Mouse (Mus musculus): Measurements from ENCODE around the gene Anapc15-ps. TPM values are rescaled to one million over a fixed set of nuclear protein-coding genes. Genes with fewer than 3 reads are reported as not detected.
A peak's percentile ranks its signal among the peaks of the same experiment; 100 is the strongest.

Gene Anapc15-ps
- total RNA-seq, 2 experiments from 2014 or later, result not detected

GRCm38 (mm10) chr10:95676387-95676786 is 3.1 kb upstream of the Anapc15-ps start:
- no peak for DNase-seq
- intact Hi-C loops (cut with DNase I; ENCODE audit: low total_unique reads), result no loop called here

DNA sequence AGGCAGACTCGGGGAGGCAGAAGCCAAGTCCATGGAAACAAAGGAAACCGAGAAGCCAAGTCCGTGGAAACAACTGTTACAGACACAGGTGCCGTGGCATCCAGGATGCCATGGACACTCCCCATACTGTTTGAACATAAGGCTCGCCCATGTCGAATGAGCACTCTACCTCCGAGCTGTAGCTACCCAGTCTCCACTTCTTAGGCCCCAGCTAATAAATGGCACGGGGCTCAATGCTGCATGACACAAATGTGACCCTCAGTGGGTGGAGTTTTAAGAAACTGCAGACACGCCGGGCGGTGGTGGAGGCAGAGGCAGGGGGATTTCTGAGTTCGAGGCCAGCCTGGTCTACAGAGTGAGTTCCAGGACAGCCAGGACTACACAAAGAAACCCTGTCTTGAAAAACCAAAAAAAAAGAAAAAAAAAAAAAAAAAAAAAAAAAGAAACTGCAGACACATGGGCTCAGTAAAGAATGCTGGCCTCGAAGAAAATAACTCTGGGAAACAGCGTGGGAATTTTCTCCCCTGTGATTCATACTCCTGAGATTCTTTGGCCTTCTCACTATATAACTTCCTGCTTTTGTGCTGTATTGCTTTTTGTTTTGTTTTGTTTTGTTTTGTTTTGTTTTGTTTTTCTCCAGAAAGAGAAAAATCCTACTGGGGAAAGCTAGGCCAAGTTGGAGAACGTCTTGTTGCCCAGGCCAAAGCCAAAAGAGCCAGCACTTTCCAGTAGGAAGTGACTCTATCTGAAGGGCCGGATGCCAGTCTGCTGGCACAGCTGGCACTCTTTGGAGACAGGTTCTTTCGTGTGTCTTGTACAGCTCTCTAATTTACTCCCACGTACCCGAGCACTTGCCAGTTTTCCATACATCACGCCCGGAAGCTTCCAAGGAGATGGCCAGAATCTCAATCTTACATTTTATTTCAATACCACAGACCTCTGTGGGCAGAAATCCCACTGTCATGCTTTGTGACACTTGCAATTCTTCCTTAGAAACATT is 2.2 kb downstream of the Anapc15-ps start:
- intact Hi-C loops (cut with DNase I; ENCODE audit: low total_unique reads), result no loop called here

GRCm38 (mm10) chr10:95669872-95670271 is 3.4 kb downstream of the Anapc15-ps start:
- intact Hi-C loops (cut with DNase I; ENCODE audit: low total_unique reads), result loop anchor here (10.0 kb wide), 1 partner anchor 105 kb away; the partner anchor contains the start of gene Nudt4
- no peak for DNase-seq

More for the DNA sequence above, 2.2 kb downstream of the Anapc15-ps start:
- peak; percentile 46 for DNase-seq

DNA sequence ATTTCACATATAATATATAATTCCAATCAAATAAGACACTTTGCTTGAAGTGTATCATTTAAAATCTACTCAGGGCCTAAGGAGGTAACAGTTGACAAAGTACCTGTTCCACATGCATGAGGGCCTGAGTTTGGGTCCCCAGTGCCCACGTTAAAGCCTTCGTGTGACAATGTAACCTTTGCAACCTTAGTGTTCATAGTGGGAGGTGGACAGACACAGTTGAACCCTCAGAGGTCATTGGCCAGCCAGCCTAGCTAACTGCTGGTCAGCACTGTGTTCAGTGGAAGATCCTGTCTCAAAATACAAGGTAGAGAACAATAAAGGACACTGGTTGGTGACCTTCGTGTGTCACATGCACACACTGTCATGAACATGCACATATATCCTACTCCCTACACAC is 4.2 kb downstream of the Anapc15-ps start:
- DNase-seq, result no peak
- intact Hi-C loops (cut with DNase I; ENCODE audit: low total_unique reads), result loop anchor here (10.0 kb wide), 1 partner anchor 104 kb away; the partner anchor contains the start of gene Nudt4

GRCm38 (mm10) chr10:95667371-95668030 is 5.8 kb downstream of the Anapc15-ps start:
- DNase-seq, result no peak
- intact Hi-C loops (cut with DNase I; ENCODE audit: low total_unique reads), result loop anchor here (10.0 kb wide), 1 partner anchor 103 kb away; the partner anchor contains the start of gene Nudt4

GRCm38 (mm10) chr10:95666791-95667190 is 6.5 kb downstream of the Anapc15-ps start:
- no peak for DNase-seq
- intact Hi-C loops (cut with DNase I; ENCODE audit: low total_unique reads), result loop anchor here (10.0 kb wide), 1 partner anchor 102 kb away; the partner anchor contains the start of gene Nudt4

DNA sequence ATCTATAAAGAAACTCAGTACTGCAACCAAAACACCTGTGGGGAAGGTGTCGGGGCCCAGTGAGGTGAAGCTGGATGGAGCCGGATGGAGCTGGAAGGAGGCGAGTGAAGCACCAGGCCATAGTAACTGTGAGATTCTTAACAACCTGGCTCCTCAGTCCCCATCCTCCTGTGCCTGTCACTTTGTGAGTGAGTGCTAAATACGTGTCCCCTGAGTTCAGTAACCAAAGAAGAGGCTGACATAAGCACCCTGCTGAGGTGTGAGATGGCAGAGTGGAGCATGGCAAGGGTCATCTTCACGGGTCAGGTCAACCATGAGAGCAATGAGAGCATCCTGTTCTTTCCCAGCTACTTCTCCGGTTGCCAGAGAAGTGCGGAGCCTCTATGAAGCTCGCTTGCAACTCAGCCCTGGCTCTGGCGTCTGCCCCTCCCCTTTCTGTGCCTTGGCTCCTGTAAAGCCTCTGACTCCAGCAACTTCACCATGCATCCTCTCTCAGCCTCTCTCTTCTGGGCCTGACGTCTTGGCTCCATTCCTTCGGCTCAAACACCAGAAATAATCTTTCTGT is 7.7 kb downstream of the Anapc15-ps start:
- DNase-seq, result peak; percentile 63
- intact Hi-C loops (cut with DNase I; ENCODE audit: low total_unique reads), result loop anchor here (10.0 kb wide), 1 partner anchor 101 kb away; the partner anchor contains the start of gene Nudt4

GRCm38 (mm10) chr10:95664613-95665012 is 8.6 kb downstream of the Anapc15-ps start:
- DNase-seq, result no peak
- intact Hi-C loops (cut with DNase I; ENCODE audit: low total_unique reads), result loop anchor here (10.0 kb wide), 1 partner anchor 100 kb away; the partner anchor contains the start of gene Nudt4

GRCm38 (mm10) chr10:95660356-95660755 is 12.9 kb downstream of the Anapc15-ps start:
- intact Hi-C loops (cut with DNase I; ENCODE audit: low total_unique reads), result loop anchor here (10.0 kb wide), 1 partner anchor 96 kb away; the partner anchor contains the start of gene Nudt4
- no peak for DNase-seq

DNA sequence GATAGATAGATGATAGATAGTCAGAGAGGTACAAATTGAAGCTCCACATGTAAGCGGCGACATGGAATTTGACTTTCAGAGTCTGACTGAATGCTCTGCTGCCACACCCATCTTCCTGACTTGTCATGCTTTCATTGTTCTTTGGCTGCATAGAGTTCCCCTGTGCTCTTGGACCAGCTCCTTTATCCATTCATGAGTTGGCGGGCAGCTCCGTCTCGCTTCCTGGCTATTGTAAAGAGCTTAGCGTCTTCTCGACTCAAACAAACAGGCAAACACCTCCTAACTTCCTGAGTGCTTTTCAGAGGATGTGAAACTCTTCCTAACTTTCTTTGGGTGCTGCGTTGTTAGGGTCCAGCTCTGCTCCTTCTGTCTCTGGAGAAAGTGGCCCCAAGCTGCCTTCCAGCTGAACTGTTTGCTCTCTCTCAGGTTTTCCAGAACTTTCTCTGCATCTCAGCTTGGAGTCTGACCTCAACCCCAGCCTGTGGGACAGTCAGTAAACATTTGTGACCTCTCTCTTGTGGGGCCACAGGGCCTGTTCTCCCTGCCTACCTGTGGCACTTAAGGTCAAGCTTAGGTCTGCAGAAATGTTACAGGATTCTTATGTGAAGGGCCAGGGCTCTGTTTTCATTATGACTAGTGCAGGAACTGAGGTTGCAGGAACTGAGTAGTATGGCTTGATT is 13.6 kb downstream of the Anapc15-ps start:
- intact Hi-C loops (cut with DNase I; ENCODE audit: low total_unique reads), result loop anchor here (10.0 kb wide), 1 partner anchor 95 kb away; the partner anchor contains the start of gene Nudt4
- no peak for DNase-seq

GRCm38 (mm10) chr10:95658836-95659343 is 14.4 kb downstream of the Anapc15-ps start:
- intact Hi-C loops (cut with DNase I; ENCODE audit: low total_unique reads), result no loop called here

DNA sequence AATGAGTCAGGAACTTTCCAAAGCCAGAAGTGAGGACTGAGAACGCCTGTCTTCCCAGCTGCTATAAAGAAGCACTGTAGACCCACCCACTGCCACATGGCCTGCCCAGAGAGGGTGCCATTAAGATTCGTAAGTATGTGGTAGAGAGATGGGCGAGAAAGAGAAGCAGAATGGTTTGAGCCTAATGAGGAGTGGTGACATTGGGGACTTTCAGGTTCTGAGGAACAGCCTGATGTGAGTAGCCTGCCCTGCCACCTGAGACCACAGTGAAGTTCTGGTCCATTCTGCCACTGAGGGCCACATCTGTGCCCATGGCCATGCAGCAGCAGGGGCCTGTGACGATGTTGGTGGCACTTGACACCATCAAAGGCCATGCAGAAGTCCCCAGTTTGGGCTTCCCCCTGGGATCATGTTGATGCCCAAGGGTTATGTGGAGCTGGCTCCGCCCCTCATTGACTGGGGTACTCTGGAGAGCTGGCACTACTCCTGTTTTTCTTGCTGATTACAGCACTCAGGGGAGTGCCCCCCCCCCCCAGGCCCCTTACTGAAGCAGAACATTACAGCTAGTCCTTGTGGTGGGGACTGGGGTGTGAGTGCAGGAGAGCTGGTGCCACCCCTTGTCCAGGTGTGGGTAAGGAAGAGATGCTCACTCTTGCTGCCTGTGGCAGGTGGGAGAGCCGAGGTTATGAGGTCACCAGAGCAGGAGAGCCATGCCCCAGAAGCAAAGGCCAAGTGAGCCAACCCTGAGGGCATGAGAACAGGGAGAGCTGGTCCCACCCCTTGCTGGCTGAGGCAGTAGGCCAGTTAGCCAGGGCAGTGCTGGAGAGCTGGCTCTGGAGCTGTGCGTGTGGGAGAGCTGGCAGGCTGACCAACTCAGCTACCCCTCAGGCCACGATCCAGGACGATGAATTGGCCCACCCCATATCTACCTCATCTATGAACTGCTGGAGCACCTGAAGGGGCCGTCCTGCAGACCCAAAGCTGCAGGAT is 16.7 kb downstream of the Anapc15-ps start:
- intact Hi-C loops (cut with DNase I; ENCODE audit: low total_unique reads), result no loop called here
- no peak for DNase-seq

More at GRCm38 (mm10) chr10:95658836-95659343, 14.4 kb downstream of the Anapc15-ps start:
- DNase-seq, result no peak

GRCm38 (mm10) chr10:95652131-95652530 is 21.1 kb downstream of the Anapc15-ps start:
- intact Hi-C loops (cut with DNase I; ENCODE audit: low total_unique reads), result no loop called here
- no peak for DNase-seq

DNA sequence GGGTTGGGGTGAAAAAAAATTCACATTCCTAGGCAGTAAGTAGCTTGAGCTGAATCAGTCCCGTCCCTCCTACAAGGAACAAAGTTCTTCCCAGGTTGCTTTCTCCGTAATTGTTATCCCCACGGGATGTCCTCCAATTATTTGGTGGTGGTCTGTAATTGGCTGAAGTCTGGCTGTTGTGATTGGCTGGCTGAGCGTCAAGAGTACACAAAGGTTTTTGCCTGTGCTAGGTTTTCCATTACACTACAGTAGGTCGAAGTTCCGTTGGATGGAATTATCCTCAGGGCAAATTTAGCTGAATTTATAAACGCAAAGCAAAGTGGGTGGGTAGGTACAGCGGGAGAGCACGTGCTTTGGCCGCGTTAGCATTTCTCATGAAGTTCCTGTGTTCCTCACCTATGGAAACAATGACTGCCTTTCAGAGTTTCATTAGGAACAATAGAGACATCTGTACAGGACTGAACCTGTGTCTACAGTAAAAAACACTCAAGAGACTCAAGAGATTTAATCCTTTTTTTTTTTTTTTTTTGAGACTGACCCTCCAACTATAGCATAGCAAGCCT is 24.8 kb downstream of the Anapc15-ps start:
- intact Hi-C loops (cut with DNase I; ENCODE audit: low total_unique reads), result no loop called here
- DNase-seq, result no peak

GRCm38 (mm10) chr10:95647128-95647527 is 26.1 kb downstream of the Anapc15-ps start:
- intact Hi-C loops (cut with DNase I; ENCODE audit: low total_unique reads), result no loop called here
- DNase-seq, result no peak

GRCm38 (mm10) chr10:95646576-95646975 is 26.7 kb downstream of the Anapc15-ps start:
- no peak for DNase-seq
- intact Hi-C loops (cut with DNase I; ENCODE audit: low total_unique reads), result no loop called here

- DNase-seq, result peak; percentile 22
- intact Hi-C loops (cut with DNase I; ENCODE audit: low total_unique reads), result no loop called here
Observed at GRCm38 (mm10) chr10:95643696-95644360, 29.4 kb downstream of the Anapc15-ps start.

All from gastrocnemius, postnatal 14 days (tissue).